Mouse (Mus musculus) ES-Bruce4 (cell line): ENCODE measurements around the gene Mlh1. TPM values are rescaled to one million over a fixed set of nuclear protein-coding genes. Genes with fewer than 3 reads are reported as not detected.

Source experiments
- H3K27ac ChIP-seq: 2 replicates; pipeline ENCODE4 v1.5.1; 2012; ENCODE audit warnings: low read length, inconsistent platforms; ENCODE audit not compliant: insufficient read depth
- H3K27me3 ChIP-seq: 2 replicates; pipeline ENCODE4 v1.6.1; 2012; ENCODE audit warnings: mild to moderate bottlenecking, low read length, inconsistent platforms; ENCODE audit not compliant: control insufficient read depth, poor library complexity, insufficient read depth, severe bottlenecking
- H3K36me3 ChIP-seq: 2 replicates; pipeline ENCODE4 v1.6.1; 2012; ENCODE audit warnings: inconsistent platforms, mild to moderate bottlenecking, low read length, moderate library complexity; ENCODE audit not compliant: control insufficient read depth, poor library complexity, insufficient read depth, severe bottlenecking
- H3K4me1 ChIP-seq: one replicate; pipeline ENCODE4 v1.8.1; 2011; ENCODE audit warnings: low read length; ENCODE audit not compliant: control insufficient read depth, insufficient read depth
- H3K4me3 ChIP-seq: 2 replicates; pipeline ENCODE4 v1.5.1; 2011; ENCODE audit warnings: low read depth, mild to moderate bottlenecking, low read length
- H3K9ac ChIP-seq: 2 replicates; pipeline ENCODE4 v1.6.1; 2012; ENCODE audit warnings: low read depth, mild to moderate bottlenecking, inconsistent platforms; ENCODE audit not compliant: poor library complexity, severe bottlenecking
- H3K9me3 ChIP-seq: replicated peaks from 2 replicates; pipeline ENCODE4 v1.6.1; 2012; ENCODE audit warnings: mild to moderate bottlenecking, low read length, inconsistent platforms; ENCODE audit not compliant: control insufficient read depth, poor library complexity, insufficient read depth, severe bottlenecking
- CTCF ChIP-seq: IDR thresholded peaks from one replicate; pipeline ENCODE4 v1.8.1; 2011; ENCODE audit warnings: low read depth, low read length
- EP300 ChIP-seq: IDR thresholded peaks from 2 replicates; pipeline ENCODE4 v1.6.1; 2011; ENCODE audit warnings: low read depth, low read length; ENCODE audit not compliant: insufficient read depth
- POLR2A ChIP-seq: IDR thresholded peaks from one replicate; pipeline ENCODE4 v1.8.1; 2011; ENCODE audit warnings: low read length; ENCODE audit not compliant: insufficient read depth
- polyA plus RNA-seq: library from polyadenylated mRNA; stranded (reverse); fragments of >200 nt; gene quantifications from 2 replicates; pipeline ENCODE4 v1.2.4, GENCODE M21; 2011; ENCODE audit warnings: low read depth; ENCODE audit not compliant: missing spikeins, insufficient read depth, insufficient read length

Gene Mlh1
- polyA plus RNA-seq, 1 experiment, result 73.9 TPM

GRCm38 (mm10) chr9:111178971-111179370, 92.6 kb downstream of the Mlh1 start:
- Histone ChIP-seq H3K9ac (no peak overlapping the region), H3K9me3 (no peaks in the 10 kb centered on the region), H3K4me3 (no peak overlapping the region), H3K36me3 (no peaks in the 10 kb centered on the region), H3K27ac (no peak overlapping the region), H3K4me1 (no peaks in the 10 kb centered on the region), H3K27me3 (no peaks in the 10 kb centered on the region)
- TF ChIP-seq POLR2A, result no peak
- no peak for TF ChIP-seq CTCF
- no peak for TF ChIP-seq EP300

Other genes starting within 250 kb of the Mlh1 start
- not detected in 2 replicates for gene Ccrl2, start 214.3 kb downstream of the Mlh1 start, polyA plus RNA-seq
- gene Lrrfip2, start 154.2 kb downstream of the Mlh1 start, polyA plus RNA-seq, result 55.3 and 62.0 TPM in 2 replicates
- gene Epm2aip1, start 138 bp upstream of the Mlh1 start, polyA plus RNA-seq, result 20.1 and 20.2 TPM in 2 replicates
- 0.37 and 0.90 TPM in 2 replicates for gene Trank1, start 39.9 kb upstream of the Mlh1 start, polyA plus RNA-seq
- 0.27 TPM in 1 of 2 replicates, not detected in the other for gene Dclk3, start 167.3 kb upstream of the Mlh1 start, polyA plus RNA-seq